Mouse (Mus musculus) c-Kit-positive CD71-positive TER-119-negative erythroid progenitor cells, embryonic 14.5 days (primary cell): ENCODE measurements around the gene Phldb2.

ENCODE experiments used
- DNase-seq: peaks from one replicate; pipeline ENCODE4 v3.0.0-alpha.2; 2013; ENCODE audit warnings: low read depth

Phldb2 gene

GRCm38 (mm10) chr16:45892928-45893327 lies 60.5 kb downstream of the Phldb2 start:
- DNase-seq: no peak

- no peak for DNase-seq
These were observed 62.8 kb downstream of the Phldb2 start for GRCm38 (mm10) chr16:45890471-45891200.

- DNase-seq: no peak
These were observed 63.8 kb downstream of the Phldb2 start for GRCm38 (mm10) chr16:45889636-45890035.

- DNase-seq: no peak
These were observed 66.8 kb downstream of the Phldb2 start for GRCm38 (mm10) chr16:45886599-45886998.

- DNase-seq: no peak
These were observed 69.2 kb downstream of the Phldb2 start for GRCm38 (mm10) chr16:45884194-45884593.

- no peak for DNase-seq
These were observed 72.1 kb downstream of the Phldb2 start for GRCm38 (mm10) chr16:45881177-45881832.

- no peak for DNase-seq
These were observed 73.2 kb downstream of the Phldb2 start for GRCm38 (mm10) chr16:45880101-45880751.

GRCm38 (mm10) chr16:45877739-45878138 lies 75.7 kb downstream of the Phldb2 start:
- no peak for DNase-seq

- DNase-seq: no peak
These were observed 76.2 kb downstream of the Phldb2 start for GRCm38 (mm10) chr16:45877171-45877570.

- no peak for DNase-seq
These were observed 80.0 kb downstream of the Phldb2 start for GRCm38 (mm10) chr16:45873397-45873796.

GRCm38 (mm10) chr16:45871286-45871976 lies 82.0 kb downstream of the Phldb2 start:
- DNase-seq: no peak

- DNase-seq: no peak
These were observed 82.7 kb downstream of the Phldb2 start for GRCm38 (mm10) chr16:45870651-45871050.

GRCm38 (mm10) chr16:45869044-45869443 lies 84.4 kb downstream of the Phldb2 start:
- DNase-seq: no peak

- DNase-seq: no peak
These were observed 96.0 kb downstream of the Phldb2 start for GRCm38 (mm10) chr16:45857277-45857863.

- DNase-seq: no peak
These were observed 98.9 kb downstream of the Phldb2 start for GRCm38 (mm10) chr16:45854499-45854898.

GRCm38 (mm10) chr16:45849045-45849444 lies 104.4 kb downstream of the Phldb2 start:
- DNase-seq: no peak

- no peak for DNase-seq
These were observed 108.5 kb downstream of the Phldb2 start for GRCm38 (mm10) chr16:45844875-45845274.

- DNase-seq: no peak
These were observed 109.2 kb downstream of the Phldb2 start for GRCm38 (mm10) chr16:45844049-45844780.

- no peak for DNase-seq
These were observed 110.0 kb downstream of the Phldb2 start for GRCm38 (mm10) chr16:45843351-45843891.

GRCm38 (mm10) chr16:45842440-45842839 lies 111.0 kb downstream of the Phldb2 start:
- no peak for DNase-seq

GRCm38 (mm10) chr16:45841806-45842205 lies 111.6 kb downstream of the Phldb2 start:
- no peak for DNase-seq
